Mouse (Mus musculus): ENCODE data around the gene Mapkapk3. TPM values are rescaled to one million over a fixed set of nuclear protein-coding genes. Genes with fewer than 3 reads are reported as not detected.

The Mapkapk3 gene
- polyA plus RNA-seq, 1 experiment from 2014 or later, result 13.2 TPM

GRCm38 (mm10) chr9:107305601-107306542 lies 16.2 kb upstream of the Mapkapk3 start:
- WGBS (ENCODE audit: insufficient replicate concordance), result 68% methylated on average over 13 of the region's 13 CpGs
- ATAC-seq, result no peak
- Histone ChIP-seq H3K27ac (peak overlapping the region; percentile 58), H3K27me3 (replicated peaks) (no peaks in the 10 kb centered on the region), H3K36me3 (peaks cover 28% of the 10 kb centered on the region), H3K4me2 (no peak overlapping the region), H3K4me1 (peaks cover 80% of the 10 kb centered on the region), H3K9me3 (replicated peaks) (no peaks in the 10 kb centered on the region), H3K4me3 (no peak overlapping the region), H3K9ac (no peak overlapping the region)

GRCm38 (mm10) chr9:107305012-107305411 lies 15.3 kb upstream of the Mapkapk3 start:
- Histone ChIP-seq H3K27ac (peak overlapping the region; percentile 58), H3K9ac (0 out of 2 replicates have a peak overlapping the region, but pooled peaks have one; percentile 6), H3K36me3 (peaks cover 36% of the 10 kb centered on the region), H3K4me1 (peaks cover 88% of the 10 kb centered on the region), H3K9me3 (replicated peaks) (no peaks in the 10 kb centered on the region), H3K4me2 (no peak overlapping the region), H3K4me3 (no peak overlapping the region), H3K27me3 (replicated peaks) (0 out of 2 replicates have a peak, but pooled peaks cover 4% of the 10 kb centered on the region)
- ATAC-seq, result no peak
- 72% methylated on average over 4 of the region's 4 CpGs for WGBS (ENCODE audit: insufficient replicate concordance)

GRCm38 (mm10) chr9:107304383-107304782 lies 14.7 kb upstream of the Mapkapk3 start:
- peaks cover 94% of the 10 kb centered on the region for H3K4me1 ChIP-seq
- ATAC-seq, result peak; percentile 66; the same call in 1 of the 2 replicates
- H3K4me2 ChIP-seq, result peak overlapping the region; percentile 45
- WGBS (ENCODE audit: insufficient replicate concordance), result 50% methylated on average over 3 of the region's 3 CpGs
- peaks cover 39% of the 10 kb centered on the region for H3K36me3 ChIP-seq
- 0 out of 2 replicates have a peak, but pooled peaks cover 4% of the 10 kb centered on the region for H3K27me3 ChIP-seq (replicated peaks)
- no peaks in the 10 kb centered on the region for H3K9me3 ChIP-seq (replicated peaks)
- H3K9ac ChIP-seq, result peak overlapping the region; percentile 52
- no peak overlapping the region for H3K4me3 ChIP-seq
- H3K27ac ChIP-seq, result peak overlapping the region; percentile 61

GRCm38 (mm10) chr9:107303900-107304299 lies 14.2 kb upstream of the Mapkapk3 start:
- Histone ChIP-seq H3K4me3 (no peak overlapping the region), H3K27me3 (replicated peaks) (0 out of 2 replicates have a peak, but pooled peaks cover 4% of the 10 kb centered on the region), H3K4me1 (peaks cover 99% of the 10 kb centered on the region), H3K4me2 (peak overlapping the region; percentile 45), H3K36me3 (peaks cover 39% of the 10 kb centered on the region), H3K9ac (peak overlapping the region; percentile 52), H3K27ac (peak overlapping the region; percentile 61), H3K9me3 (replicated peaks) (no peaks in the 10 kb centered on the region)
- no peak for ATAC-seq
- WGBS (ENCODE audit: insufficient replicate concordance), result 73% methylated on average over 5 of the region's 5 CpGs

- 74% methylated on average over 9 of the region's 9 CpGs for WGBS (ENCODE audit: insufficient replicate concordance)
- peak overlapping the region; percentile 55 for H3K27ac ChIP-seq
Observed at GRCm38 (mm10) chr9:107303121-107303820, 13.6 kb upstream of the Mapkapk3 start.

GRCm38 (mm10) chr9:107302592-107302991 lies 12.9 kb upstream of the Mapkapk3 start:
- ATAC-seq, result no peak
- peaks cover 100% of the 10 kb centered on the region for H3K4me1 ChIP-seq
- no peak overlapping the region for H3K4me3 ChIP-seq
- 65% methylated on average over 7 of the region's 7 CpGs for WGBS (ENCODE audit: insufficient replicate concordance)
- no peaks in the 10 kb centered on the region for H3K9me3 ChIP-seq (replicated peaks)
- peak overlapping the region; percentile 55 for H3K27ac ChIP-seq
- no peak overlapping the region for H3K9ac ChIP-seq
- peaks cover 39% of the 10 kb centered on the region for H3K36me3 ChIP-seq
- H3K27me3 ChIP-seq (replicated peaks), result 0 out of 2 replicates have a peak, but pooled peaks cover 4% of the 10 kb centered on the region
- H3K4me2 ChIP-seq, result no peak overlapping the region

More at GRCm38 (mm10) chr9:107303121-107303820, 13.6 kb upstream of the Mapkapk3 start:
- Histone ChIP-seq H3K27me3 (replicated peaks) (0 out of 2 replicates have a peak, but pooled peaks cover 4% of the 10 kb centered on the region), H3K4me3 (no peak overlapping the region), H3K4me1 (peaks cover 100% of the 10 kb centered on the region), H3K4me2 (no peak overlapping the region), H3K9me3 (replicated peaks) (no peaks in the 10 kb centered on the region), H3K36me3 (peaks cover 39% of the 10 kb centered on the region), H3K9ac (no peak overlapping the region)
- no peak for ATAC-seq

- WGBS (ENCODE audit: insufficient replicate concordance), result 59% methylated on average over 17 of the region's 17 CpGs
- peak overlapping the region; percentile 37 for H3K4me2 ChIP-seq
- ATAC-seq, result no peak
- 0 out of 2 replicates have a peak overlapping the region, but pooled peaks have one; percentile 1 for H3K9ac ChIP-seq
- H3K9me3 ChIP-seq (replicated peaks), result no peaks in the 10 kb centered on the region
- peaks cover 39% of the 10 kb centered on the region for H3K36me3 ChIP-seq
- H3K27me3 ChIP-seq (replicated peaks), result 0 out of 2 replicates have a peak, but pooled peaks cover 4% of the 10 kb centered on the region
- no peak overlapping the region for H3K4me3 ChIP-seq
- H3K4me1 ChIP-seq, result peaks cover 98% of the 10 kb centered on the region
- H3K27ac ChIP-seq, result peak overlapping the region; percentile 55; the same call in 1 of the 2 replicates
Observed at GRCm38 (mm10) chr9:107301554-107302331, 12.1 kb upstream of the Mapkapk3 start.

GRCm38 (mm10) chr9:107300224-107300973 lies 10.7 kb upstream of the Mapkapk3 start:
- Histone ChIP-seq H3K4me3 (no peak overlapping the region), H3K4me2 (no peak overlapping the region), H3K4me1 (peaks cover 93% of the 10 kb centered on the region), H3K27me3 (replicated peaks) (0 out of 2 replicates have a peak, but pooled peaks cover 4% of the 10 kb centered on the region), H3K27ac (peak overlapping the region; percentile 55; the same call in 1 of the 2 replicates), H3K36me3 (peaks cover 39% of the 10 kb centered on the region), H3K9me3 (replicated peaks) (no peaks in the 10 kb centered on the region), H3K9ac (no peak overlapping the region)
- WGBS (ENCODE audit: insufficient replicate concordance), result 90% methylated on average over 30 of the region's 30 CpGs
- ATAC-seq, result no peak

- 88% methylated on average over 7 of the region's 7 CpGs for WGBS (ENCODE audit: insufficient replicate concordance)
- Histone ChIP-seq H3K4me1 (peaks cover 91% of the 10 kb centered on the region), H3K4me2 (peak overlapping the region; percentile 93), H3K9ac (no peak overlapping the region), H3K27me3 (replicated peaks) (0 out of 2 replicates have a peak, but pooled peaks cover 4% of the 10 kb centered on the region), H3K27ac (no peak overlapping the region), H3K36me3 (peaks cover 39% of the 10 kb centered on the region), H3K4me3 (no peak overlapping the region), H3K9me3 (replicated peaks) (no peaks in the 10 kb centered on the region)
- ATAC-seq, result no peak
Observed at GRCm38 (mm10) chr9:107299783-107300182, 10.1 kb upstream of the Mapkapk3 start.

- Histone ChIP-seq H3K27me3 (replicated peaks) (0 out of 2 replicates have a peak, but pooled peaks cover 4% of the 10 kb centered on the region), H3K9ac (peak overlapping the region; percentile 84), H3K4me3 (peak overlapping the region; percentile 81), H3K9me3 (replicated peaks) (no peaks in the 10 kb centered on the region), H3K4me1 (peaks cover 88% of the 10 kb centered on the region), H3K4me2 (peak overlapping the region; percentile 93), H3K27ac (peak overlapping the region; percentile 96), H3K36me3 (peaks cover 39% of the 10 kb centered on the region)
- WGBS (ENCODE audit: insufficient replicate concordance), result 81% methylated on average over 6 of the region's 6 CpGs
- ATAC-seq, result no peak
Observed at GRCm38 (mm10) chr9:107298876-107299275, 9.2 kb upstream of the Mapkapk3 start.

Measured in liver, embryonic 12.5 days (tissue).